Mouse (Mus musculus) Patski (cell line): ENCODE results near the gene Lypd5. TPM values are rescaled to one million over a fixed set of nuclear protein-coding genes. Genes with fewer than 3 reads are reported as not detected.

Experiments used
- ATAC-seq: fragments of 100-300 bp; one replicate; pipeline ENCODE4 v1.8.0; 2021
- CTCF ChIA-PET: fragments of 350-600 bp; sonication (Branson Sonifier 250); formaldehyde crosslinking; loops from one replicate; lab custom pipeline; 2022; ENCODE audit warnings: inconsistent platforms; lab: Charles Lee
- POLR2A ChIA-PET: fragments of 350-600 bp; sonication (Branson Sonifier 250); formaldehyde crosslinking; loops from one replicate; lab custom pipeline; 2022; ENCODE audit warnings: antibody characterized with exemption, inconsistent platforms; lab: Charles Lee
- DNase-seq: peaks from one replicate; pipeline ENCODE4 v3.0.0-alpha.2; 2011; ENCODE audit warnings: low read depth, low spot score
- H3K27me3 ChIP-seq: fragments of 371-371 bp; one replicate; pipeline ENCODE4 v1.5.1; 2021
- CTCF ChIP-seq: fragments of 100-300 bp; IDR thresholded peaks from one replicate; pipeline ENCODE4 v1.5.1; 2021
- in situ Hi-C: fragments of 300-500 bp; cut with MboI; formaldehyde crosslinking; loops from 3 replicates; pipeline ENCODE4 v1.11.1; 2018; ENCODE audit warnings: low pct_unique_long_range_greater_than_20kb, mixed read lengths
- polyA plus RNA-seq: library from polyadenylated mRNA; unstranded; gene quantifications from one replicate; pipeline ENCODE4 v1.2.3, GENCODE M21; 2021

The Lypd5 gene
- polyA plus RNA-seq, 1 experiment from 2014 or later = not detected

- ATAC-seq (no peak), DNase-seq (no peak)
- in situ Hi-C loops = no loop called here
- TF ChIP-seq CTCF = no peak
- ChIA-PET POLR2A (no interaction called here), CTCF (interaction anchor here (1.1 kb wide), 1 partner anchor 52 kb away, joined by 4 read pairs; no protein-coding TSS in a partner anchor)
- H3K27me3 ChIP-seq = peaks cover 15% of the 10 kb centered on the region
These were observed 8.9 kb downstream of the Lypd5 start for GRCm38 (mm10) chr7:24357899-24358298.

- ChIA-PET POLR2A (no interaction called here), CTCF (no interaction called here)
- DNase-seq = no peak
- no peak for TF ChIP-seq CTCF
- in situ Hi-C loops = no loop called here
- H3K27me3 ChIP-seq = peaks cover 3% of the 10 kb centered on the region
- ATAC-seq = no peak
These were observed 10.3 kb downstream of the Lypd5 start for GRCm38 (mm10) chr7:24359269-24359668.

GRCm38 (mm10) chr7:24361001-24361400, 12.0 kb downstream of the Lypd5 start:
- ATAC-seq (no peak), DNase-seq (no peak)
- ChIA-PET POLR2A (no interaction called here), CTCF (interaction anchor here (0.8 to 2.6 kb wide), 2 partner anchors 13 to 25 kb away, joined by 3 to 11 read pairs; no protein-coding TSS in a partner anchor)
- peak; percentile 45 for TF ChIP-seq CTCF
- in situ Hi-C loops = no loop called here
- H3K27me3 ChIP-seq = no peaks in the 10 kb centered on the region

GRCm38 (mm10) chr7:24363228-24363627, 14.2 kb downstream of the Lypd5 start:
- peak; percentile 63 for TF ChIP-seq CTCF
- DNase-seq (no peak), ATAC-seq (no peak)
- H3K27me3 ChIP-seq = no peaks in the 10 kb centered on the region
- in situ Hi-C loops = no loop called here
- POLR2A ChIA-PET = interaction anchor here (0.7 kb wide), 1 partner anchor 229 kb away, joined by 8 read pairs; no protein-coding TSS in a partner anchor
- CTCF ChIA-PET = interaction anchor here (0.7 to 3.5 kb wide), 6 partner anchors 15 to 44 kb away, joined by 3 to 26 read pairs (median 10); no protein-coding TSS in a partner anchor

DNA sequence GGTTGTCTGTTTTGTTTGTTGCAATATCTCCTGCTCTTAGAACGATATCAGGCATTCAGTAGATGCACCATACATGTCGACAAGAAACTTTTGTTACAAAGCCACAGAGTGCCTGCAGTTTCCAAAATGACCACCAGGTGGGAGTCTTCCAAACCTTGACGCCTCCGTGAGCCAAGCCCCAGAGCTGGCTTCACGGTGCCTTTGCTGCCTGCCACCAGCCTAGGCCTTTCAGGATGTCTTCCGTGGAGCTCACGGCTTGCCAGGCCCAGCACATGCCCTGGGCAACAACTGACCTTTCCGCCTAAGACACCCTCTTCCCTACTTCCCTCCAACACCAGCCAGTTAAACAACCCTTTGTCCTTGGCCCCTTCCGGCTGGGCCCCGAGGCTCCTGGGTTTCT, 15.8 kb downstream of the Lypd5 start:
- no peaks in the 10 kb centered on the region for H3K27me3 ChIP-seq
- DNase-seq (peak; percentile 44), ATAC-seq (peak; percentile 82)
- CTCF ChIA-PET = interaction anchor here (0.7 to 3.5 kb wide), 10 partner anchors 12 to 77 kb away, joined by 3 to 26 read pairs (median 4); partner anchors contain the start of gene Smg9
- TF ChIP-seq CTCF = peak; percentile 91
- in situ Hi-C loops = loop anchor here (5.0 kb wide), 1 partner anchor 42 kb away; no protein-coding TSS in a partner anchor
- POLR2A ChIA-PET = interaction anchor here (0.7 to 1.6 kb wide), 4 partner anchors 20 to 41 kb away, joined by 3 to 4 read pairs (median 4); partner anchors contain the start of gene Smg9

GRCm38 (mm10) chr7:24365258-24366014, 16.4 kb downstream of the Lypd5 start:
- ATAC-seq = peak; percentile 25
- POLR2A ChIA-PET = interaction anchor here (0.7 to 1.6 kb wide), 4 partner anchors 19 to 40 kb away, joined by 3 to 4 read pairs (median 4); partner anchors contain the start of gene Smg9

DNA sequence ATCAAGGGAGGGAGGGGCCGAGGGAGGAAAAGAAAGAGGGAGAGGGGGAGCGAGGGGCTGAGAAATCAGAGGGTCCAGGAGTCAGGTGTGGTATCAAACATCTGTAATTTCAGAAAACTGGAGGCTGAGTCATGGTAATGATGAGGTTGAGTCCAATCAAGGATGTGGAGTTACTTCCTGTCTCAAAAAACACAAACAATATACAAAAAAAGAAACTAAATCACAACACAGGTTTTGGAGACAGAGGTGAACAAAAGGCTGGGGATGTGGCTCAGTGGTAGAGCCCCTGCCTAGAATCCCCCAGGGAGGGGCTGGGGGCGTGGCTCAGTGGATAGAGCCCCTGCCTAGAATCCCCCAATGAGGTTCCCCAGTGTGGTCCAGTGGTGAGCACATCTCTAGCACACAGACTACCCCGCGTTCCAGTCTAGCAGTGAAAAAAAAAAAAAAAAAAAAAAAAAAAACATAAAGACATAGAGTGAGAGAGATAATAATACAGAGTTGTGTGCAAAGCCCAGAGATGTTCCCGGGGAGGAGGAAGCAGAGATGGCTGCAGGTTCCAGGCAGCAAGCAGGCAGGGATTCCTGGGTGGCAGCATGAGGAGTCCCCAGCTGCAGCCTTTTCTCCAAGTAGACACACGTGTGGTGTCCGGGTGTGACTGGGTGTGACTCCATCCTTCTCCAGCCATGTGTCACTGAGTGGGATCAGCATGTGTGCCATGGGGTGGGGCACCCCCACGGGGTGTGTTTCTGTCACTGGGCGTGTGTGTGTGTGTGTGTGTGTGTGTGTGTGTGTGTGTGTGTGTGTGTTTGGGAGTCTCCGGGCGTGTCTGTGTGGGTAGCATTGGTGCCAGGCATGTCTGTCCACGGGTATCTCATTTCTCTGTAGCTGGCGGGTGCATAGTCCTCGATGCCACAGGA, 18.0 kb downstream of the Lypd5 start:
- ChIA-PET CTCF (interaction anchor here (1.0 to 3.5 kb wide), 2 partner anchors 17 to 106 kb away, joined by 3 to 26 read pairs; no protein-coding TSS in a partner anchor), POLR2A (no interaction called here)
- in situ Hi-C loops = loop anchor here (5.0 kb wide), 1 partner anchor 40 kb away; no protein-coding TSS in a partner anchor
- DNase-seq (no peak), ATAC-seq (no peak)
- no peaks in the 10 kb centered on the region for H3K27me3 ChIP-seq
- no peak for TF ChIP-seq CTCF

More at GRCm38 (mm10) chr7:24365258-24366014, 16.4 kb downstream of the Lypd5 start:
- in situ Hi-C loops = loop anchor here (5.0 kb wide), 1 partner anchor 42 kb away; no protein-coding TSS in a partner anchor
- TF ChIP-seq CTCF = no peak
- DNase-seq = no peak
- no peaks in the 10 kb centered on the region for H3K27me3 ChIP-seq
- CTCF ChIA-PET = interaction anchor here (0.7 to 3.5 kb wide), 12 partner anchors 11 to 107 kb away, joined by 3 to 26 read pairs (median 3); partner anchors contain the start of gene Smg9

- CTCF ChIA-PET = no interaction called here
- no peak for DNase-seq
- no peak for TF ChIP-seq CTCF
- POLR2A ChIA-PET = no interaction called here
- in situ Hi-C loops = loop anchor here (5.0 kb wide), 1 partner anchor 39 kb away; no protein-coding TSS in a partner anchor
- ATAC-seq = no peak
- no peaks in the 10 kb centered on the region for H3K27me3 ChIP-seq
These were observed 19.2 kb downstream of the Lypd5 start for GRCm38 (mm10) chr7:24368226-24368625.

DNA sequence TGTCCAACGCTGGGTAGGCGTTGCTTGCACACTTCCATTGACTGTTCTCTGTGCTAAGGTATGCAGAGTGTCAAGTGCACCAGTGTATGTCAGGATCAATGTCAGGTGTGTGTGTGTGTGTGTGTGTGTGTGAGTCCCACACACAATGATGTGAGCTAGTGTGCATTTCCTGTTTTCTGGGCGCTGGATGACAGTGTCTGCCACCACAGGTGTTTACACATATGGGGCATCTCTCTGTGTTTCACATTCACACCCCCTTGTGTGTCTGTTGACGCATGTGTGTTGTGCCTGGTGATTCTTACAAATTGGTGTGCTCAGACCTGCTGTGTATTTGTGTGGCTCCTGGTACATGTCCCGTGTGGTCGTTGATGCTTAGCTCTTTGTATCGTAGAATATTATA, 19.9 kb downstream of the Lypd5 start:
- no peak for TF ChIP-seq CTCF
- H3K27me3 ChIP-seq = no peaks in the 10 kb centered on the region
- DNase-seq = no peak
- POLR2A ChIA-PET = no interaction called here
- CTCF ChIA-PET = no interaction called here
- in situ Hi-C loops = loop anchor here (5.0 kb wide), 1 partner anchor 38 kb away; no protein-coding TSS in a partner anchor
- no peak for ATAC-seq
